Mouse (Mus musculus): Measurements from ENCODE around the gene Ppargc1a. TPM values are rescaled to one million over a fixed set of nuclear protein-coding genes. Genes with fewer than 3 reads are reported as not detected.

Ppargc1a gene
- total and polyA plus RNA-seq, 3 experiments, result not detected

DNA sequence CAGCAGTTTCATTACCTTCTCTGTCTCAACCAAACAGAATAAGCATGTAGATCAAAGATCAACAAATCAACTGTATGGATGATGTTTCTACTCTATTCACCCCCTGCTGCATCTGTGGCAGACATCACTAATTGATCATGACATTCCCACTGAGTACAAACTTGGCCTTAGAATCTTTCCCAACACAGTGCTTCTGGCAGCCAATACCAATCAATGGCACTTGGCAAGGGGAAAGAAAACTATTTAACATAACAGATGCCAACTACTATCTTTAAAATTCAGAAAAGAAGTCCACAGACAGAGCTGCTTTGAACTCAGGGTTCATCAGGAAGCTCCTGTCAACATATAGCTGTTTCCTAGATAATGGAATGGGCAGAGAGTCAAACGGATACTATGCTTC, 83.8 kb downstream of the Ppargc1a start:
- dilution Hi-C loops (cut with MboI; ENCODE audit: extremely low pct_ligation_motif_present, extremely low pct_unique_long_range_greater_than_20kb, low sequenced_read_pairs) (no loop called here), in situ Hi-C loops (cut with MboI; ENCODE audit: low pct_ligation_motif_present, low pct_unique_long_range_greater_than_20kb, low sequenced_read_pairs) (no loop called here)
- H3K4me2 ChIP-seq (ENCODE audit: insufficient read depth, low read depth, poor library complexity, severe bottlenecking), result no peak overlapping the region
- no peak overlapping the region for H3K27ac ChIP-seq (ENCODE audit: insufficient read depth, low read depth)
- no peak overlapping the region for H3K4me3 ChIP-seq (replicated peaks in 1 of 3; ENCODE audit: low read depth in 2 of 3, low read length in 2 of 3, poor library complexity in 1 of 3)
- H3K79me2 ChIP-seq (replicated peaks; ENCODE audit: control insufficient read depth, extremely low read depth, insufficient read depth, poor library complexity, severe bottlenecking), result no peaks in the 10 kb centered on the region
- peaks cover 16% of the 10 kb centered on the region for H3K9me3 ChIP-seq (replicated peaks; ENCODE audit: low read length)
- H3K9ac ChIP-seq (ENCODE audit: insufficient read depth, low read depth), result no peak overlapping the region
- no peaks in the 10 kb centered on the region for H3K4me1 ChIP-seq (ENCODE audit: control insufficient read depth in 1 of 2, insufficient read depth in 2 of 2)
- no peaks in the 10 kb centered on the region for H3K36me3 ChIP-seq (replicated peaks in 1 of 2; ENCODE audit: control insufficient read depth in 1 of 2, insufficient read depth in 1 of 2, low read length in 1 of 2)
- H3K27me3 ChIP-seq (replicated peaks), result no peaks in the 10 kb centered on the region
- TF ChIP-seq IRF4 (IDR thresholded peaks at IDR 0.05; ENCODE audit: low read depth, low read length), result no peak
- no peak for TF ChIP-seq JUND (conservative IDR thresholded peaks at IDR 0.05; ENCODE audit: low read depth, low read length)
- TF ChIP-seq MAFK (IDR thresholded peaks at IDR 0.05; ENCODE audit: insufficient replicate concordance, low read length), result no peak
- TF ChIP-seq CHD1 (IDR thresholded peaks at IDR 0.05; ENCODE audit: low read depth, low read length), result no peak
- no peak for TF ChIP-seq SIN3A (IDR thresholded peaks at IDR 0.05; ENCODE audit: low read length)
- TF ChIP-seq UBTF (IDR thresholded peaks at IDR 0.05; ENCODE audit: low read depth, low read length), result no peak
- no peak for TF ChIP-seq ZNF384 (IDR thresholded peaks at IDR 0.05; ENCODE audit: low read depth, low read length)
- DNase-seq (ENCODE audit: extremely low read depth), result no peak

DNA sequence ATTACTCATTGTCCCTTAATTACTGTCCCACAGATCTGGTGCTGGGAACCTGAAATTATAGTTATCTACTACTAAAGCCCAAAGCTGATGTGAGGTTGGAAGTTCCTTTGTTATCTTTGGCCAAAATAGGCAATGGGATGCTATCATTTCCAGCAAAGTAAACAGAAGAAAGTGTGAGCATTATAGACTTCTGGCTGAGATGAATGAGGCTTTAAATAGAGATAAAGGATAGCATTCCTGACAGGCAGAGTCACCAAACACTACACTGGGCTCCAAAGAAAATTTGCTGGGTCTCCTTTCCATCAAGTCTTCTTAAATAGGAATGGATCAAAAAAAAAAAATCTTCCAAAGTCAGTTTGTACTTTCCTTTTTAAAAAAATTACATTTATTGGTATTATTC, 87.7 kb downstream of the Ppargc1a start:
- in situ Hi-C loops (cut with MboI; ENCODE audit: low pct_ligation_motif_present, low pct_unique_long_range_greater_than_20kb, low sequenced_read_pairs), result no loop called here
- Histone ChIP-seq H3K4me3 (replicated peaks in 1 of 3; ENCODE audit: low read depth in 2 of 3, low read length in 2 of 3, poor library complexity in 1 of 3) (no peak overlapping the region), H3K36me3 (replicated peaks in 1 of 2; ENCODE audit: control insufficient read depth in 1 of 2, insufficient read depth in 1 of 2, low read length in 1 of 2) (no peaks in the 10 kb centered on the region), H3K4me2 (ENCODE audit: insufficient read depth, low read depth, poor library complexity, severe bottlenecking) (no peak overlapping the region), H3K9ac (ENCODE audit: insufficient read depth, low read depth) (no peak overlapping the region), H3K27ac (ENCODE audit: insufficient read depth, low read depth) (no peak overlapping the region), H3K9me3 (replicated peaks; ENCODE audit: low read length) (peaks cover 22% of the 10 kb centered on the region), H3K4me1 (ENCODE audit: control insufficient read depth in 1 of 2, insufficient read depth in 2 of 2) (no peaks in the 10 kb centered on the region), H3K27me3 (replicated peaks) (no peaks in the 10 kb centered on the region), H3K79me2 (replicated peaks; ENCODE audit: control insufficient read depth, extremely low read depth, insufficient read depth, poor library complexity, severe bottlenecking) (no peaks in the 10 kb centered on the region)
- TF ChIP-seq MAX (IDR thresholded peaks at IDR 0.05; ENCODE audit: low read length) (no peak), CHD1 (IDR thresholded peaks at IDR 0.05; ENCODE audit: low read depth, low read length) (no peak), CTCF (conservative IDR thresholded peaks at IDR 0.05 in 1 of 2, IDR thresholded peaks at IDR 0.05 in 1 of 2; ENCODE audit: low read depth in 2 of 2, low read length in 2 of 2) (no peak), EP300 (IDR thresholded peaks at IDR 0.05; ENCODE audit: low read length) (no peak), CHD2 (IDR thresholded peaks at IDR 0.05; ENCODE audit: low read length) (no peak), SIN3A (IDR thresholded peaks at IDR 0.05; ENCODE audit: low read length) (no peak), ZKSCAN1 (IDR thresholded peaks at IDR 0.05; ENCODE audit: borderline replicate concordance, low read depth, low read length) (no peak), IRF4 (IDR thresholded peaks at IDR 0.05; ENCODE audit: low read depth, low read length) (no peak), USF1 (IDR thresholded peaks at IDR 0.05; ENCODE audit: low read depth, low read length) (no peak), MYC (IDR thresholded peaks at IDR 0.05; ENCODE audit: low read depth, low read length) (no peak)
- dilution Hi-C loops (cut with MboI; ENCODE audit: extremely low pct_ligation_motif_present, extremely low pct_unique_long_range_greater_than_20kb, low sequenced_read_pairs), result no loop called here
- no peak for DNase-seq (ENCODE audit: extremely low read depth)

DNA sequence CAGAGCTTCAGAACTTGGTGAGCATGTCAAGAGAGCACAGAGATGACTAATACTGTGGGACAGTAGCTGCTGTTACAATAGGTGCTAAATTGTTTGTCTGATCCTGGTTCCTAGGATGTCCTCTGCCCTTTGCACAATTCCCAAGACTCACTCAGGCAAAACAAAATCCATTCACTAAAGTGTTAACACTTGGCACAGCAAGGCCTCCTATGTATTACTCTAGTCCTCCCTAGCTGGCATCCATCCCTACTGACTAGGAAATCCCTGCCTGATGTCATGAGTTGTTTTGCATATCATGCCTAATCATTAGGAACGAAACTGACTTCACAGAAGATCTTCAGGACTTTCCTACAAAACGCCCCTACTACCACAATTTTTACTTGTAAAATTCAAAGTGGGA, 88.1 kb downstream of the Ppargc1a start:
- no peak overlapping the region for H3K9ac ChIP-seq (ENCODE audit: insufficient read depth, low read depth)
- peaks cover 22% of the 10 kb centered on the region for H3K9me3 ChIP-seq (replicated peaks; ENCODE audit: low read length)
- no peaks in the 10 kb centered on the region for H3K4me1 ChIP-seq (ENCODE audit: control insufficient read depth in 1 of 2, insufficient read depth in 2 of 2)
- no peaks in the 10 kb centered on the region for H3K36me3 ChIP-seq (replicated peaks in 1 of 2; ENCODE audit: control insufficient read depth in 1 of 2, insufficient read depth in 1 of 2, low read length in 1 of 2)
- no peak overlapping the region for H3K4me2 ChIP-seq (ENCODE audit: insufficient read depth, low read depth, poor library complexity, severe bottlenecking)
- no peak for TF ChIP-seq POLR2A (IDR thresholded peaks at IDR 0.05; ENCODE audit: low read depth, low read length)
- TF ChIP-seq CTCF (conservative IDR thresholded peaks at IDR 0.05 in 1 of 2, IDR thresholded peaks at IDR 0.05 in 1 of 2; ENCODE audit: low read depth in 2 of 2, low read length in 2 of 2), result no peak
- TF ChIP-seq ETS1 (conservative IDR thresholded peaks at IDR 0.05; ENCODE audit: low read depth, low read length), result no peak
- TF ChIP-seq ZMIZ1 (IDR thresholded peaks at IDR 0.05; ENCODE audit: low read depth, low read length), result no peak
- no peak for TF ChIP-seq KAT2A (IDR thresholded peaks at IDR 0.05; ENCODE audit: insufficient replicate concordance, low read length)
- no peak for TF ChIP-seq NELFE (IDR thresholded peaks at IDR 0.05; ENCODE audit: low read depth, low read length)
- TF ChIP-seq MAX (IDR thresholded peaks at IDR 0.05; ENCODE audit: low read length), result no peak
- no peak for TF ChIP-seq ZC3H11A (IDR thresholded peaks at IDR 0.05; ENCODE audit: low read depth, low read length)
- TF ChIP-seq ZNF384 (IDR thresholded peaks at IDR 0.05; ENCODE audit: low read depth, low read length), result no peak
- TF ChIP-seq CHD1 (IDR thresholded peaks at IDR 0.05; ENCODE audit: low read depth, low read length), result no peak
- no peak for TF ChIP-seq MAFK (IDR thresholded peaks at IDR 0.05; ENCODE audit: insufficient replicate concordance, low read length)
- TF ChIP-seq USF2 (conservative IDR thresholded peaks at IDR 0.05; ENCODE audit: low read depth, low read length), result no peak
- no peak for TF ChIP-seq TCF12 (IDR thresholded peaks at IDR 0.05; ENCODE audit: low read depth, low read length)
- TF ChIP-seq ELF1 (IDR thresholded peaks at IDR 0.05; ENCODE audit: low read depth, low read length), result no peak
- TF ChIP-seq HCFC1 (IDR thresholded peaks at IDR 0.05; ENCODE audit: low read depth, low read length), result no peak
- no peak for DNase-seq (ENCODE audit: extremely low read depth)
- in situ Hi-C loops (cut with MboI; ENCODE audit: low pct_ligation_motif_present, low pct_unique_long_range_greater_than_20kb, low sequenced_read_pairs) (no loop called here), dilution Hi-C loops (cut with MboI; ENCODE audit: extremely low pct_ligation_motif_present, extremely low pct_unique_long_range_greater_than_20kb, low sequenced_read_pairs) (no loop called here)
- H3K79me2 ChIP-seq (replicated peaks; ENCODE audit: control insufficient read depth, extremely low read depth, insufficient read depth, poor library complexity, severe bottlenecking), result no peaks in the 10 kb centered on the region
- no peak overlapping the region for H3K27ac ChIP-seq (ENCODE audit: insufficient read depth, low read depth)
- H3K27me3 ChIP-seq (replicated peaks), result no peaks in the 10 kb centered on the region
- no peak overlapping the region for H3K4me3 ChIP-seq (replicated peaks in 1 of 3; ENCODE audit: low read depth in 2 of 3, low read length in 2 of 3, poor library complexity in 1 of 3)

All from CH12.LX (cell line).